ENCODE assay signal across 16 mouse cellular contexts in genomic region chr1:35749603-35750002, GRCm38 (mm10).
DNase-seq lines count a peak whose midpoint lies in the region; ATAC-seq and TF ChIP-seq lines count a peak whose summit lies in the region.
"Had no signal": no experiment of that assay in that cellular context is flagged by ENCODE, and none has a peak within 500 bp of the region (broad histone marks: within the 10 kb centered on the region; RNA-seq: fewer than 3 reads in every experiment).

No protein-coding gene starts in this region.

- H3K9me3 ChIP-seq in hindbrain, postnatal 0 days (ENCODE audit: low read length), result no peaks in the 10 kb centered on the region
- H3K9me3 ChIP-seq in hindbrain, embryonic 14.5 days (ENCODE audit: control insufficient read depth, low read length), result no peaks in the 10 kb centered on the region
- no peaks in the 10 kb centered on the region for H3K9me3 ChIP-seq in forebrain, embryonic 16.5 days (ENCODE audit: control insufficient read depth, low read length)
- no peaks in the 10 kb centered on the region for H3K9me3 ChIP-seq in heart, embryonic 10.5 days
- H3K9me3 ChIP-seq: embryonic facial prominence, embryonic 15.5 days; G1E; hindbrain, embryonic 12.5 days had no signal

- peak; percentile 27; the same call in 1 of the 2 replicates for ATAC-seq in hindbrain, postnatal 0 days
- no peak for ATAC-seq in hindbrain, embryonic 14.5 days (ENCODE audit: low FRiP score)
- ATAC-seq in forebrain, embryonic 16.5 days, result peak; percentile 53

- peak; percentile 4 for DNase-seq in cerebellum, adult 11 months
- DNase-seq in cerebellum, postnatal 4 days (ENCODE audit: low spot score in 2 of 2), result no peak
- DNase-seq in hindbrain, postnatal 0 days (ENCODE audit: low spot score), result peak; percentile 16
- DNase-seq in hindbrain, embryonic 14.5 days (ENCODE audit: low spot score), result no peak
- peak; percentile 41 for DNase-seq in ZHBTc4 (ENCODE audit: low read depth, low spot score)
- no peak for DNase-seq in heart, embryonic 10.5 days (ENCODE audit: low spot score)
- no peak for DNase-seq in thymus, postnatal 0 days (ENCODE audit: low spot score)
- DNase-seq: kidney, adult 8-10 months; lung, adult 2 months; retina, postnatal 1 day; thymus, adult 18-20 months had no signal

- H3K9ac ChIP-seq in hindbrain, postnatal 0 days (replicated peaks; ENCODE audit: low read length), result no peak overlapping the region
- no peak overlapping the region for H3K9ac ChIP-seq in hindbrain, embryonic 14.5 days
- no peak overlapping the region for H3K9ac ChIP-seq in forebrain, embryonic 16.5 days (replicated peaks; ENCODE audit: low read depth, low read length)
- H3K9ac ChIP-seq: embryonic facial prominence, embryonic 15.5 days; hindbrain, embryonic 12.5 days had no signal

- TF ChIP-seq CTCF in hindbrain, postnatal 0 days (IDR thresholded peaks at IDR 0.05; ENCODE audit: low read depth), result no peak

- H3K4me2 ChIP-seq in hindbrain, postnatal 0 days (ENCODE audit: low read depth, low read length), result no peak overlapping the region
- no peak overlapping the region for H3K4me2 ChIP-seq in hindbrain, embryonic 14.5 days (replicated peaks)
- H3K4me2 ChIP-seq in forebrain, embryonic 16.5 days (ENCODE audit: low read length), result no peak overlapping the region
- H3K4me2 ChIP-seq: embryonic facial prominence, embryonic 15.5 days; hindbrain, embryonic 12.5 days had no signal

- WGBS in hindbrain, postnatal 0 days, result 76% methylated on average over 7 of the region's 7 CpGs
- WGBS in hindbrain, embryonic 14.5 days, result 91% methylated on average over 7 of the region's 7 CpGs
- 70% methylated on average over 7 of the region's 7 CpGs for WGBS in forebrain, embryonic 16.5 days
- WGBS in heart, embryonic 10.5 days, result 90% methylated on average over 7 of the region's 7 CpGs

- no peak overlapping the region for H3K27ac ChIP-seq in hindbrain, postnatal 0 days
- no peak overlapping the region for H3K27ac ChIP-seq in hindbrain, embryonic 14.5 days
- H3K27ac ChIP-seq in forebrain, embryonic 16.5 days (ENCODE audit: low read length), result no peak overlapping the region
- H3K27ac ChIP-seq in heart, embryonic 10.5 days, result no peak overlapping the region
- H3K27ac ChIP-seq: embryonic facial prominence, embryonic 15.5 days; hindbrain, embryonic 12.5 days; layer of hippocampus, adult 2 months had no signal

- no peaks in the 10 kb centered on the region for H3K36me3 ChIP-seq in hindbrain, postnatal 0 days (ENCODE audit: insufficient read depth, low read length)
- no peaks in the 10 kb centered on the region for H3K36me3 ChIP-seq in hindbrain, embryonic 14.5 days (replicated peaks; ENCODE audit: control insufficient read depth, insufficient read depth)
- H3K36me3 ChIP-seq in forebrain, embryonic 16.5 days (ENCODE audit: control insufficient read depth, insufficient read depth), result no peaks in the 10 kb centered on the region
- H3K36me3 ChIP-seq in heart, embryonic 10.5 days, result no peaks in the 10 kb centered on the region
- H3K36me3 ChIP-seq: embryonic facial prominence, embryonic 15.5 days; G1E; hindbrain, embryonic 12.5 days had no signal

- H3K4me1 ChIP-seq in hindbrain, postnatal 0 days (ENCODE audit: insufficient read depth, low read length), result no peaks in the 10 kb centered on the region
- H3K4me1 ChIP-seq in hindbrain, embryonic 14.5 days (replicated peaks; ENCODE audit: control insufficient read depth, insufficient read depth, low read length), result no peaks in the 10 kb centered on the region
- peaks cover 14% of the 10 kb centered on the region for H3K4me1 ChIP-seq in forebrain, embryonic 16.5 days (replicated peaks; ENCODE audit: control insufficient read depth, insufficient read depth, low read length)
- no peaks in the 10 kb centered on the region for H3K4me1 ChIP-seq in heart, embryonic 10.5 days
- H3K4me1 ChIP-seq: embryonic facial prominence, embryonic 15.5 days; hindbrain, embryonic 12.5 days had no signal

- H3K27me3 ChIP-seq in hindbrain, postnatal 0 days (ENCODE audit: insufficient read depth, low read length), result no peaks in the 10 kb centered on the region
- no peaks in the 10 kb centered on the region for H3K27me3 ChIP-seq in hindbrain, embryonic 14.5 days (ENCODE audit: control insufficient read depth, insufficient read depth, low read length)
- H3K27me3 ChIP-seq in forebrain, embryonic 16.5 days (replicated peaks; ENCODE audit: control insufficient read depth, insufficient read depth, low read length), result 0 out of 2 replicates have a peak, but pooled peaks cover 2% of the 10 kb centered on the region
- H3K27me3 ChIP-seq in heart, embryonic 10.5 days (ENCODE audit: insufficient read depth, poor library complexity, severe bottlenecking), result no peaks in the 10 kb centered on the region
- H3K27me3 ChIP-seq: embryonic facial prominence, embryonic 15.5 days; hindbrain, embryonic 12.5 days had no signal

- no peak overlapping the region for H3K4me3 ChIP-seq in hindbrain, postnatal 0 days (ENCODE audit: low read length)
- H3K4me3 ChIP-seq in hindbrain, embryonic 14.5 days (replicated peaks; ENCODE audit: low read length), result no peak overlapping the region
- no peak overlapping the region for H3K4me3 ChIP-seq in forebrain, embryonic 16.5 days (replicated peaks; ENCODE audit: low read length)
- no peak overlapping the region for H3K4me3 ChIP-seq in heart, embryonic 10.5 days
- H3K4me3 ChIP-seq: embryonic facial prominence, embryonic 15.5 days; hindbrain, embryonic 12.5 days; layer of hippocampus, adult 2 months had no signal

Comparison
In these comparisons a context has a peak if more than half of its experiments do, and no peak if none do; other contexts are left out.
1. DNase-seq: peak in cerebellum, adult 11 months (single experiment), hindbrain, postnatal 0 days (single experiment) and ZHBTc4 (single experiment); none in cerebellum, postnatal 4 days (0 of 2), hindbrain, embryonic 14.5 days (single experiment), heart, embryonic 10.5 days (single experiment) and thymus, postnatal 0 days (single experiment).